Mouse (Mus musculus) liver, embryonic 12.5 days (tissue): ENCODE results near the gene Rbm33. TPM values are rescaled to one million over a fixed set of nuclear protein-coding genes. Genes with fewer than 3 reads are reported as not detected.

Experiments used
- ATAC-seq: fragments of 200-750 bp; cut with Nextera tagmentation; 2 replicates; pipeline ENCODE4 v1.8.0; 2017; ENCODE audit warnings: moderate number of reproducible peaks, mild to moderate bottlenecking, moderate library complexity
- H3K27ac ChIP-seq: fragments of 300-500 bp; sonication (generic); 2 replicates; pipeline ENCODE4 v1.5.1; 2016; ENCODE audit warnings: mild to moderate bottlenecking
- H3K27me3 ChIP-seq: fragments of 300-500 bp; sonication (generic); replicated peaks from 2 replicates; pipeline ENCODE4 v1.6.1; 2016; ENCODE audit warnings: mild to moderate bottlenecking, moderate library complexity
- H3K36me3 ChIP-seq: fragments of 300-500 bp; sonication (generic); 2 replicates; pipeline ENCODE4 v1.6.1; 2016; ENCODE audit warnings: mild to moderate bottlenecking, moderate library complexity
- H3K4me1 ChIP-seq: fragments of 300-500 bp; sonication (generic); 2 replicates; pipeline ENCODE4 v1.6.1; 2016
- H3K4me2 ChIP-seq: fragments of 300-500 bp; sonication (generic); 2 replicates; pipeline ENCODE4 v1.6.1; 2016; ENCODE audit warnings: mild to moderate bottlenecking, moderate library complexity
- H3K4me3 ChIP-seq: fragments of 300-500 bp; sonication (generic); 2 replicates; pipeline ENCODE4 v1.5.1; 2016; ENCODE audit warnings: mild to moderate bottlenecking, moderate library complexity
- H3K9ac ChIP-seq: fragments of 300-500 bp; sonication (generic); 2 replicates; pipeline ENCODE4 v1.6.1; 2016; ENCODE audit warnings: mild to moderate bottlenecking, moderate library complexity
- H3K9me3 ChIP-seq: fragments of 300-500 bp; sonication (generic); replicated peaks from 2 replicates; pipeline ENCODE4 v1.6.1; 2016; ENCODE audit warnings: mild to moderate bottlenecking, moderate library complexity
- WGBS: fragments of 180-500 bp; shearing (Covaris S2); methylation state at CpG from one replicate; pipeline ENCODE4 v1.1.7; 2016; ENCODE audit not compliant: insufficient replicate concordance; 5-methylcytosine and 5-hydroxymethylcytosine counted together
- polyA plus RNA-seq: library from polyadenylated mRNA; unstranded; fragments of >200 nt; fragmentation: Nextera tagmentation; extraction: Ambion mirVana; gene quantifications from 2 replicates; pipeline ENCODE4 v1.2.1, GENCODE M21; 2016

Gene Rbm33
- polyA plus RNA-seq, 1 experiment from 2014 or later: 11.7 TPM

GRCm38 (mm10) chr5:28418734-28419133, 101.8 kb downstream of the Rbm33 start:
- Histone ChIP-seq H3K4me2 (no peak overlapping the region), H3K9ac (no peak overlapping the region), H3K4me3 (no peak overlapping the region), H3K4me1 (no peaks in the 10 kb centered on the region), H3K36me3 (peaks cover 62% of the 10 kb centered on the region), H3K27me3 (no peaks in the 10 kb centered on the region), H3K9me3 (no peaks in the 10 kb centered on the region), H3K27ac (no peak overlapping the region)
- WGBS: 78% methylated on average over 10 of the region's 10 CpGs
- ATAC-seq: no peak

DNA sequence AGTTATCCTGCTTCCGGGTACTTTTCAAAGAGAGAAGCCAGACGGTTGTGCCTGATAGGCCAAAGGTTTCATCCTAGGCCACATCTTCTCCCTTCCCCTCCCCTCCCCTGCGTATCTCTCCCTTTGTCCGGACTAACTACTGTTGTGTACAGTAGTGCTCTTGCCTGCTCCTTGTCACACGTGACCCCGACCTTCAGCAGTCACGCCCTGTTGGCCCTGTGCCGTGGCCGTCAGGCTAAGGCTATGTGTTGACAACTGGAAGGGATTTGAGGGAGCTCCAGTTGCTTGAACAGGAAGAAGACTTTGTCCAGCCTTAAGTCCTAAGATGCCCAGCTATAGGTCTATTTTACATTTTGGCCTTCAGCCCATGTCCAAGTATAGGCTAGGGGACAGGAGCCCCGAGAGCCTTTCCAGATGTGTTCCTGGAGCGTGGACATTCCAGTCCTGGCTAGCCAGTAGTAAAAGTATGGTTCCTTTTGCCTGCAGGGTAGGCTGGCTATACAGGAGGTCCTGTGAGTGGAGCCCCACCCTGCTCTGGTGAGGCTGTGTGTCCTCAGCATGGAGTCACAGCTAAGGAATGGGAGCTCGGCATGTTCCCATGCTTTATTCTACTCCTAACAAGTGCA, 102.8 kb downstream of the Rbm33 start:
- Histone ChIP-seq H3K27ac (no peak overlapping the region), H3K4me2 (no peak overlapping the region), H3K9ac (no peak overlapping the region), H3K4me1 (no peaks in the 10 kb centered on the region), H3K9me3 (no peaks in the 10 kb centered on the region), H3K4me3 (no peak overlapping the region), H3K36me3 (peaks cover 52% of the 10 kb centered on the region), H3K27me3 (no peaks in the 10 kb centered on the region)
- ATAC-seq: no peak
- 88% methylated on average over 12 of the region's 12 CpGs for WGBS

- 55% methylated on average over 4 of the region's 4 CpGs for WGBS
- H3K4me3 ChIP-seq: no peak overlapping the region
- ATAC-seq: no peak
- H3K27ac ChIP-seq: no peak overlapping the region
- H3K4me1 ChIP-seq: no peaks in the 10 kb centered on the region
- H3K36me3 ChIP-seq: peaks cover 13% of the 10 kb centered on the region
- no peak overlapping the region for H3K4me2 ChIP-seq
- no peak overlapping the region for H3K9ac ChIP-seq
- no peaks in the 10 kb centered on the region for H3K27me3 ChIP-seq
- no peaks in the 10 kb centered on the region for H3K9me3 ChIP-seq
Observed at GRCm38 (mm10) chr5:28423781-28424180, 106.9 kb downstream of the Rbm33 start.

- H3K9me3 ChIP-seq: no peaks in the 10 kb centered on the region
- no peak for ATAC-seq
- H3K9ac ChIP-seq: no peak overlapping the region
- WGBS: 80% methylated on average over 9 of the region's 9 CpGs
- H3K27ac ChIP-seq: no peak overlapping the region
- H3K4me2 ChIP-seq: no peak overlapping the region
- no peak overlapping the region for H3K4me3 ChIP-seq
- H3K27me3 ChIP-seq: no peaks in the 10 kb centered on the region
- H3K4me1 ChIP-seq: no peaks in the 10 kb centered on the region
- no peaks in the 10 kb centered on the region for H3K36me3 ChIP-seq
Observed at GRCm38 (mm10) chr5:28425926-28426325, 109.0 kb downstream of the Rbm33 start.

GRCm38 (mm10) chr5:28450126-28450890, 133.4 kb downstream of the Rbm33 start:
- Histone ChIP-seq H3K9ac (no peak overlapping the region), H3K4me1 (no peaks in the 10 kb centered on the region), H3K4me2 (no peak overlapping the region), H3K36me3 (no peaks in the 10 kb centered on the region), H3K4me3 (no peak overlapping the region), H3K27me3 (peaks cover 11% of the 10 kb centered on the region), H3K9me3 (no peaks in the 10 kb centered on the region), H3K27ac (no peak overlapping the region)
- WGBS: 50% methylated on average over 3 of the region's 3 CpGs
- ATAC-seq: no peak

DNA sequence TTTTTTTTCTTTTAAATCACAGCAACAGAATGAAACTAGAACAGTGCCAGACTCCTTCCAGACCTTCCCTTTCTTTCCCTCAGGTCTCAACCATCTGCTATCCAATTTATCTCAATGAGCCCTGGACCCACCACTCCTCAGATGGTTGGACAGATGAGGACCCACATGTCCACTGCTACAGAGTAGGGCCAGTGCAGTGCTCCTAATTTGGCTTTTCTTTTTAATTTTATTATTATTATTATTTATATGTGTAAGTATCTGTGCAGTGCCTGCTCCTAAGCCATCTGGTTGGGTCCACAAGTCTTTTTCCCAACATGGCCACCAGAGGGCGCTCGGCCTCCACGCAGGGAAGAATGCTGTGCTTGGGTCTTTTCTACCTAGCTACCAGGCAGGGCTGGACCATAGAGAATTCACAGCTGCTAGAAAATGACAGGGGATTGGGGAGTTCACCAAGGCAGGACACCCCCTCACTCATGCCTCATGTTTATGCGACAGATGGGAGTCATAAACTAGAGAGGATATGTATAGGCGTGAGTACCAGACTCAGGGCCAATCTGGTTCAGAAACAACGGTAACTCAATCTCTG, 134.2 kb downstream of the Rbm33 start:
- Histone ChIP-seq H3K27me3 (peaks cover 20% of the 10 kb centered on the region), H3K9ac (no peak overlapping the region), H3K4me3 (no peak overlapping the region), H3K27ac (no peak overlapping the region), H3K4me1 (no peaks in the 10 kb centered on the region), H3K36me3 (no peaks in the 10 kb centered on the region), H3K9me3 (no peaks in the 10 kb centered on the region), H3K4me2 (no peak overlapping the region)
- 33% methylated on average over 6 of the region's 6 CpGs for WGBS
- no peak for ATAC-seq

DNA sequence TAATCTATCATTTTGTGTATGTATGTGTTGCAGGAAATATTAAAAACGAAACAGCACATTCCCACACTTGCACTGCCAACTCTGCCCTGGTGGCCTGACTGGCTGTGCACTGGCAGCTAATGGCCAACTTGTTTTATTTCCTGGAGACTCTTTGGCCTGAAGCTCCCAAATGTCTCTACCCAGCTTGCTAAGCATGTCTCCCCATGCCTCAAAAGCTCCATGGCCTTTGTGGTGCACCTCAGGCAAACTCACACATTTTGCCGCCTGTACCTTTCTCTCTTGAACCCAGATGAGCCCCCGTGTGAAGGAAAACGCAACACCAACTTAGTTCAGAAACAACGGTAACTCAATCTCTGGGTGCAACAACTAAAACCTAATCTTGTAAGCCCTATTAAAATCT, 136.2 kb downstream of the Rbm33 start:
- Histone ChIP-seq H3K27ac (no peak overlapping the region), H3K4me3 (no peak overlapping the region), H3K9ac (no peak overlapping the region), H3K4me1 (peaks cover 4% of the 10 kb centered on the region; the same call in 1 of the 2 replicates), H3K9me3 (no peaks in the 10 kb centered on the region), H3K4me2 (no peak overlapping the region), H3K36me3 (no peaks in the 10 kb centered on the region), H3K27me3 (peaks cover 38% of the 10 kb centered on the region)
- ATAC-seq: no peak
- 65% methylated on average over 5 of the region's 5 CpGs for WGBS

DNA sequence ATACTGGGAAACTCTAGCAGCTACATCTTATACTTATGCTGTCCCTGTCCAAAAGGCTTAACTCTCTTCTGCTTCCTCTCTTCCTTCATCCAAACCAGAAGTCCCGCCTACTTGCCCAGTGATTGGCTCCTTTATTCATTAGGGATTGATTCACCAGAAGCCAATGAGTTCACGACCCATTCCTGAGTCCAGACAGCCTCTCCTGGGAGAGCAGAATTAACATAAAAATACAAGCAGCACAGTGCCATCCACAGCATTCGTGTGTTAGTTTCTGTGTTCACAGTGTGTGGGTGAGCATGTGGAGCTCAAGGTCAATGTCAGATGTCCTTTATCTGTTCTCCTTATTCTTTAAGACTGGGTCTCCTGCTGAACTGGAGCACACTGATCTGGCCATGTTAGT, 136.6 kb downstream of the Rbm33 start:
- Histone ChIP-seq H3K36me3 (no peaks in the 10 kb centered on the region), H3K4me2 (no peak overlapping the region), H3K4me3 (no peak overlapping the region), H3K9ac (no peak overlapping the region), H3K27me3 (peaks cover 43% of the 10 kb centered on the region), H3K4me1 (peaks cover 7% of the 10 kb centered on the region; the same call in 1 of the 2 replicates), H3K9me3 (no peaks in the 10 kb centered on the region), H3K27ac (no peak overlapping the region)
- no peak for ATAC-seq
- 32% methylated on average over 3 of the region's 3 CpGs for WGBS

DNA sequence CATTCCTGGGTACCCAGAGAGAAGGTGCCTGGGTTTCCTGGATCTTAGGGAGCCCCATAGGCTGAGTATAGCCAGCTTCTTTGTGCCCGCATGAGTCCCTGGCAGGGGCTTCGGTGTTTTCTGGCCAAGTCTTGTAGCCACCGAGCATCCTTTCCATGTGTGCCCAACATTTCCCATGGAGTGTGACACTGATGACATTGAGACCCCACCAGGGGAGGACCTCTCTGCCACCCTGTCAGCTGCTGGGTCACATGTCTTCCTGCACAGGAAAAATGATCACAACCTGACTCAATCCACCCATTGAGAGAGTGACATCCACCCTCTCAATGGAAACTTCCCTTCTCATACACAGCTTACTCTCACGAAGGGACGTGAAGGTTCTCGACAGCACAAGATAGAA, 137.6 kb downstream of the Rbm33 start:
- Histone ChIP-seq H3K9ac (no peak overlapping the region), H3K36me3 (no peaks in the 10 kb centered on the region), H3K27me3 (peaks cover 53% of the 10 kb centered on the region), H3K9me3 (no peaks in the 10 kb centered on the region), H3K4me2 (no peak overlapping the region), H3K4me3 (no peak overlapping the region), H3K4me1 (peaks cover 7% of the 10 kb centered on the region; the same call in 1 of the 2 replicates), H3K27ac (no peak overlapping the region)
- 77% methylated on average over 6 of the region's 6 CpGs for WGBS
- no peak for ATAC-seq

DNA sequence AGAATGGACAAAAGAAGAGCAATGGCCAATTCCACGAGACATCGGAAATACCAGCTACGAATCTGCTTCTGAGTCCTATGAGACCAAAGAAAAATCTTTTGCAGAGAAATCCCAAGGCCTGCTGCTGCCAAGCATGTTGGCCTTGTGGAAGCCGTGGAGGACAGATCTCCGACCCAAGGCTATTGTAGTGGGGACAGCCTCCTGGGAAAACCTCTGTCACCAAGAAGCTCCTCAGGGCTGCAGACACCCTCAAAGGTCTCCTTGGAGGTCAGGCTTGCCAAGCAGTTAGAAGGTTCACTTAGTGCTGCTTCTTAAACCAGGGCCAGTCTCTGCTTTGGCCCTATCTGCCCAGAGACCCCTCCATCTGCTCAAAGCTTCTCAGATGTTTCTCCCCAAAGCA, 138.8 kb downstream of the Rbm33 start:
- Histone ChIP-seq H3K36me3 (no peaks in the 10 kb centered on the region), H3K27me3 (peaks cover 65% of the 10 kb centered on the region), H3K27ac (no peak overlapping the region), H3K4me2 (no peak overlapping the region), H3K9me3 (no peaks in the 10 kb centered on the region), H3K4me3 (no peak overlapping the region), H3K4me1 (peaks cover 7% of the 10 kb centered on the region; the same call in 1 of the 2 replicates), H3K9ac (no peak overlapping the region)
- no peak for ATAC-seq
- WGBS: 66% methylated on average over 5 of the region's 5 CpGs

DNA sequence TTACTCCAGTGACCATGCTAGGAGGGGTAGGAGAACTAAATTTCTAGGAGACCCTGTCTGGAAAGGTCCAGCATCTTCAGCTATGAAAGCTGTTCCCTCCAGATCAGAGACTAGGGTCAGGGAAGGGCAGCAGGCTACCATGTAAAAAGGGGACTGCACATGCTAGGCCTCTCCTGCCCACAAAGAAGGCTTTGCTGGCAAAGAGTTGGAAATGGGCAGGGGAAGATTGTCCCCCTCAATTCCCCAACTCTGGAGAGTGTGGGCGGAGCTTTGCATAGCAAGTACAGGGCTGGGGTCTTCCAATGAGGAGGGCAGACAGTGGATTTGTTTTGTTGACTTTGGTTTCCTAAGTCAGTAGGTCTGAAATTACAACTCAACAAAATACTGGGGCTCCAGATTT, 139.4 kb downstream of the Rbm33 start:
- Histone ChIP-seq H3K9me3 (no peaks in the 10 kb centered on the region), H3K4me1 (peaks cover 7% of the 10 kb centered on the region; the same call in 1 of the 2 replicates), H3K4me2 (no peak overlapping the region), H3K27me3 (peaks cover 71% of the 10 kb centered on the region), H3K4me3 (no peak overlapping the region), H3K9ac (no peak overlapping the region), H3K27ac (no peak overlapping the region), H3K36me3 (no peaks in the 10 kb centered on the region)
- 45% methylated on average over 1 of the region's 1 CpGs for WGBS
- no peak for ATAC-seq

- Histone ChIP-seq H3K36me3 (no peaks in the 10 kb centered on the region), H3K9ac (no peak overlapping the region), H3K27me3 (peaks cover 88% of the 10 kb centered on the region), H3K4me1 (peaks cover 7% of the 10 kb centered on the region; the same call in 1 of the 2 replicates), H3K9me3 (no peaks in the 10 kb centered on the region), H3K27ac (no peak overlapping the region), H3K4me2 (peak overlapping the region; percentile 48), H3K4me3 (peak overlapping the region; percentile 27)
- no peak for ATAC-seq
- 3% methylated on average over 91 of the region's 95 CpGs for WGBS
Observed at GRCm38 (mm10) chr5:28457921-28458641, 141.2 kb downstream of the Rbm33 start.
